Mouse (Mus musculus): Measurements from ENCODE around the gene Pnmt.

DNA sequence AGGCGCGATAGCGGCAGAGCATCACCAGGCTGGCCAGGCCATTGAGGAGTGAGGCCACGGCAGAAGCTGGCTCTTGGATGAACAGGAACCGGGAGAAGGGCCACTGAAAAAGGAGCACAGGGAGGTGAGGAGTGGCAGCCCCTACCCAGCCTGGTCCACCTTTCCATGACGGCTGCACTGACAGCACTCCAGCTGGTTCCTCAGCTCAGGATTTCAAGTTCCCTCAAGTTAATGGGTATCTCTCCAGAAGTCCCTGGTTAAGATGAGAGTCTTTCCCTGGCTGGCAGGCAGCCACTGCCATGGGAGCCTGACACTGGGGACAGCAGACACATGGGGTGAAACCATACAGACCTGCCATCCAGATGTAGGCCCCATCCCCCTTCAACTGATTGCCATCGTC is 11.7 kb downstream of the Pnmt start:
- TF ChIP-seq CTCF (IDR thresholded peaks at IDR 0.05; ENCODE audit: control insufficient read depth, insufficient read depth, low read length), result no peak
- no peak for TF ChIP-seq POLR2A (IDR thresholded peaks at IDR 0.05; ENCODE audit: borderline replicate concordance, control insufficient read depth, low read depth, low read length)

Measured in bone marrow, adult 2 months (tissue).